18 mouse cellular contexts compared by ENCODE assay signal in the genomic region with DNA sequence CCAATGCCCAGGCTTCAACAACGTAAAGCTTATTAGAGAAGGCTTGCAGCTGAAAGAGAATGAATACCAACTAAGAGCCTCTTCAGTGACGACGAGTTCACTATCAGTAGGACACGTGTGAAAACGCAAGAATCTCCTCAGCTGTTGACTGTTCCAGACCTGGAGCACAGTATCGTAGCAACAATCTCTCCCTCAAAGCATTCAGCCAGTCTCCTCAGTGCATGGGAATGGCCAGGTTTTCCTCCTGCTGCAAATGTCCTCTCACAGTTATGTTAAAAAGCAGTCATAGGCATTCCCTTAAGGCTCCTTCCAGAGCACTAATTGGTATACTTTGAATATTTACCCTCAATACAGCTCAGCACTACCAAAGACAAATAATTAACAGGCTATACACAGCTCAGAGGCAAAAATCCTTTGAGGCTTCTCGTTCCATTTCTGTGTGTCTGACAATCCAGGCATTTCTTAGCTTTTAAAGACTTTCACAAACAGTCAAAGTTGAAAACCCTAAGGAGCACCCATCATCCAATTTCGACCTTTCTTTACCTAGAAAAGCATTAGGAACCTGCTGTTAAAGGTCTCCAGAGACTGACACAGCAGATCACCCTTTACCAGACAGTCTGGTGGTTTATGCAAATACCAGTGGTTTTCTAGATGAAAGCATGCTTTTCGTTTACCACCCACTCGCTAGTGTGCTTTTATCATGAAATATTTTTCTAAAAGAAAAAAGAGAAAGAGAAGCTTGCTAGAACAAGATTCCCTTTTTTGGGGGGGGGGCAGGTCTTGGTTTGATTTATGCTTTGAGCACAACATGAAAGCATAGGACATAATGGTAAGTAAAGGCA. TPM values are rescaled to one million over a fixed set of nuclear protein-coding genes. Genes with fewer than 3 reads are reported as not detected.
DNase-seq lines count a peak whose midpoint lies in the region; ATAC-seq and TF ChIP-seq lines count a peak whose summit lies in the region.
"Had no signal": no experiment of that assay in that cellular context is flagged by ENCODE, and none has a peak within 500 bp of the region (broad histone marks: within the 10 kb centered on the region; RNA-seq: fewer than 3 reads in every experiment).

No protein-coding gene starts in this region.

- no peak for TF ChIP-seq CTCF in thymus, adult 2 months (IDR thresholded peaks at IDR 0.05; ENCODE audit: borderline replicate concordance, control insufficient read depth, extremely low read depth, insufficient read depth, low read length, poor library complexity)

- peaks cover 16% of the 10 kb centered on the region for H3K4me1 ChIP-seq in heart, embryonic 13.5 days
- H3K4me1 ChIP-seq in thymus, adult 2 months (replicated peaks; ENCODE audit: control insufficient read depth, insufficient read depth, low read length), result peaks cover 16% of the 10 kb centered on the region

- no peaks in the 10 kb centered on the region for H3K27me3 ChIP-seq in heart, embryonic 13.5 days (replicated peaks)
- no peaks in the 10 kb centered on the region for H3K27me3 ChIP-seq in thymus, adult 2 months (ENCODE audit: control insufficient read depth, insufficient read depth, low read length)
- H3K27me3 ChIP-seq: limb, embryonic 13.5 days had no signal

- no peaks in the 10 kb centered on the region for H3K36me3 ChIP-seq in heart, embryonic 13.5 days
- no peaks in the 10 kb centered on the region for H3K36me3 ChIP-seq in thymus, adult 2 months (ENCODE audit: control insufficient read depth, insufficient read depth, low read length)
- H3K36me3 ChIP-seq: limb, embryonic 13.5 days had no signal

- no peak overlapping the region for H3K27ac ChIP-seq in heart, embryonic 13.5 days (replicated peaks)
- H3K27ac ChIP-seq in thymus, adult 2 months (ENCODE audit: control insufficient read depth, insufficient read depth, low read length), result no peak overlapping the region
- H3K27ac ChIP-seq: left cerebral cortex, adult 2 months; limb, embryonic 13.5 days; macrophage had no signal

- DNase-seq in heart, postnatal 25 days (ENCODE audit: low spot score), result no peak
- peak; percentile 32 for DNase-seq in thymus, adult 2 months
- no peak for DNase-seq in thymus, postnatal 4 days
- DNase-seq in cerebellum, postnatal 36 days, result no peak
- no peak for DNase-seq in cerebellum, adult 11 months
- DNase-seq: adrenal gland, postnatal 36 days; cerebellum, adult 18-20 months; gastrocnemius, postnatal 36 days; heart, postnatal 10 days; kidney, postnatal 4 days; liver, postnatal 0 days; spleen, adult 18-20 months had no signal

- H3K9me3 ChIP-seq in heart, embryonic 13.5 days, result no peaks in the 10 kb centered on the region
- H3K9me3 ChIP-seq: limb, embryonic 13.5 days had no signal

- 0 out of 2 replicates have a peak overlapping the region, but pooled peaks have one; percentile 0 for H3K4me2 ChIP-seq in heart, embryonic 13.5 days
- H3K4me2 ChIP-seq: limb, embryonic 13.5 days had no signal

- no peak overlapping the region for H3K4me3 ChIP-seq in heart, embryonic 13.5 days
- no peak overlapping the region for H3K4me3 ChIP-seq in thymus, adult 2 months (ENCODE audit: control insufficient read depth, insufficient read depth, low read length)
- H3K4me3 ChIP-seq: left cerebral cortex, adult 2 months; limb, embryonic 13.5 days had no signal

- H3K9ac ChIP-seq in heart, embryonic 13.5 days, result no peak overlapping the region
- H3K9ac ChIP-seq: limb, embryonic 13.5 days; liver, postnatal 0 days had no signal

- intact Hi-C loops in heart, postnatal 25 days (cut with DNase I), result no loop called here

- ATAC-seq in heart, embryonic 13.5 days (ENCODE audit: extremely low read depth, insufficient number of reproducible peaks, low FRiP score, low TSS enrichment), result no peak
- ATAC-seq in inflammation-experienced regulatory T-cells, adult 6 months, result peak; percentile 87
- ATAC-seq: intestine, postnatal 0 days; liver, postnatal 0 days had no signal

- 44% methylated on average over 10 of the region's 10 CpGs for WGBS in heart, embryonic 13.5 days
- WGBS in thymus, adult 2 months, result 55% methylated on average over 10 of the region's 10 CpGs

- no peak for TF ChIP-seq POLR2A in thymus, adult 2 months (IDR thresholded peaks at IDR 0.05; ENCODE audit: control insufficient read depth, extremely low read depth, insufficient read depth, low read length, poor library complexity)

RNA-seq across cellular contexts. Expression of a gene that starts 8.8 kb away (rescaled TPM):
- 0.16 TPM in 1 of 2 replicates, not detected in the other for polyA plus RNA-seq in heart, embryonic 13.5 days (2015; fragmentation: Nextera tagmentation; extraction: Ambion mirVana)
- total RNA-seq in heart, postnatal 25 days (2021), result not detected
- polyA plus RNA-seq in thymus, adult 2 months (2012; rRNA removed), result 41.8 and 55.7 TPM in 2 replicates
- not detected for polyA plus RNA-seq in inflammation-experienced regulatory T-cells, adult 6 months (2017; shearing (Covaris generic))
- total RNA-seq: adrenal gland, postnatal 36 days; left cerebral cortex, adult 2 months had no signal
- polyA plus RNA-seq: intestine, postnatal 0 days; limb, embryonic 13.5 days; macrophage had no signal

RNA-seq across cellular contexts. Expression of a gene that starts 33.6 kb away (rescaled TPM):
- polyA plus RNA-seq in heart, embryonic 13.5 days (2015; fragmentation: Nextera tagmentation; extraction: Ambion mirVana), result 0.11 TPM in 1 of 2 replicates, not detected in the other
- not detected for total RNA-seq in heart, postnatal 25 days (2021)
- polyA plus RNA-seq in thymus, adult 2 months (2012; rRNA removed), result 330 and 350 TPM in 2 replicates
- not detected for polyA plus RNA-seq in inflammation-experienced regulatory T-cells, adult 6 months (2017; shearing (Covaris generic))
- total RNA-seq: adrenal gland, postnatal 36 days had no signal
- polyA plus RNA-seq: intestine, postnatal 0 days; macrophage had no signal

RNA-seq across cellular contexts. Expression of a gene that starts 33.6 kb away (rescaled TPM):
- polyA plus RNA-seq in heart, embryonic 13.5 days (2015; fragmentation: Nextera tagmentation; extraction: Ambion mirVana), result 49.1 and 60.0 TPM in 2 replicates
- total RNA-seq in heart, postnatal 25 days (2021), result 10 to 100 TPM; 80.0 to 90.7 TPM
- 2.8 and 3.4 TPM in 2 replicates for polyA plus RNA-seq in thymus, adult 2 months (2012; rRNA removed)
- under 1 TPM in 2 of 3 experiments, not detected in 1; 0.59 to 0.79 TPM for polyA plus RNA-seq in inflammation-experienced regulatory T-cells, adult 6 months (2017; shearing (Covaris generic))

Comparison
In these comparisons a context has a peak if more than half of its experiments do, and no peak if none do; other contexts are left out.
1. RNA of a gene that starts 8.8 kb away (polyA plus RNA-seq): 41.8 to 55.7 TPM in thymus, adult 2 months; 0.16 TPM in heart, embryonic 13.5 days and not detected in inflammation-experienced regulatory T-cells, adult 6 months; every median in the first group is over 10 times any median in the second.
2. RNA of a gene that starts 33.6 kb away (polyA plus RNA-seq): 330 to 350 TPM in thymus, adult 2 months; 0.11 TPM in heart, embryonic 13.5 days and not detected in inflammation-experienced regulatory T-cells, adult 6 months; every median in the first group is over 100 times any median in the second.
3. RNA of a gene that starts 33.6 kb away (polyA plus RNA-seq): 49.1 to 60.0 TPM in heart, embryonic 13.5 days; 2.8 to 3.4 TPM in thymus, adult 2 months and 0.59 to 0.79 TPM in inflammation-experienced regulatory T-cells, adult 6 months; every median in the first group is over 10 times any median in the second.